Mouse (Mus musculus) thymus, adult 2 months (tissue): ENCODE measurements around the gene Fam227b.

Source experiments
- CTCF ChIP-seq: fragments of 200-500 bp; IDR thresholded peaks from 2 replicates; pipeline ENCODE4 v1.5.1; 2012; ENCODE audit warnings: mild to moderate bottlenecking, control low read depth, low read length, moderate library complexity, borderline replicate concordance; ENCODE audit not compliant: control insufficient read depth, poor library complexity, insufficient read depth; ENCODE audit errors: extremely low read depth
- POLR2A ChIP-seq: fragments of 200-500 bp; IDR thresholded peaks from 2 replicates; pipeline ENCODE4 v1.6.1; 2012; ENCODE audit warnings: mild to moderate bottlenecking, low read length, control low read depth, moderate library complexity; ENCODE audit not compliant: control insufficient read depth, poor library complexity, insufficient read depth; ENCODE audit errors: extremely low read depth

DNA sequence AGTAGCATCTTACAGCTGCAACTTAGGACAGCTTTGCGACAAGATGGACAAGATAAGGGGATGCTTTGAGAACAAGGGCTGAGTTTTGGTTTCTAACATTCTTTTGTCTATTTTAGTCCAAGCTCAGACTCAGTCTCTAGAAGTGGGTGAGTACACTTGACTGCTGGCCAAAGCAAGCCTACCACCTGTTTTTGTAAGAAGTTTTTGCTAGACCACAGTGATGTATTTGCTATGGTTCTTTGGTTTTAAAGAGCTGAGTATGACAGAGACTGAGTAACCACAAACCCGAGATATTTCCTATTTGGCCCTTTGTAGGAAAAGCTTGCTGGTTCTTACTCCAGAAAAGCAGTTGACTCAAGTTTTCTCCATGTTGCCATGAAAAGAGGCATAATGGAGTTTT is 203.6 kb downstream of the Fam227b start:
- no peak for TF ChIP-seq POLR2A
- TF ChIP-seq CTCF = no peak
